Mouse (Mus musculus) kidney, postnatal 0 days (tissue): Measurements from ENCODE around the gene Zfp579. TPM values are rescaled to one million over a fixed set of nuclear protein-coding genes. Genes with fewer than 3 reads are reported as not detected.
A peak's percentile ranks its signal among the peaks of the same experiment; 100 is the strongest.
"Not testable (repeated sequence)": the region's sequence is repeated elsewhere in the genome, so short reads cannot be mapped to it uniquely, and the experiment has no call there.

Experiments used
- ATAC-seq: fragments of 200-750 bp; cut with Nextera tagmentation; replicated peaks from 2 replicates; pipeline ENCODE4 v1.8.0; 2017; ENCODE audit warnings: low read depth, moderate number of reproducible peaks, moderate TSS enrichment, moderate library complexity; ENCODE audit not compliant: low FRiP score
- DNase-seq: peaks from one replicate; pipeline ENCODE4 v3.0.0-alpha.2; 2016; ENCODE audit warnings: low spot score
- H3K27ac ChIP-seq: fragments of 300-500 bp; sonication (generic); 2 replicates; pipeline ENCODE4 v1.5.1; 2014; ENCODE audit warnings: mild to moderate bottlenecking
- H3K27me3 ChIP-seq: fragments of 300-500 bp; sonication (generic); 2 replicates; pipeline ENCODE4 v1.6.1; 2014; ENCODE audit warnings: low read length, mixed read lengths; ENCODE audit not compliant: insufficient read depth
- H3K36me3 ChIP-seq: fragments of 300-500 bp; sonication (generic); 2 replicates; pipeline ENCODE4 v1.6.1; 2014; ENCODE audit warnings: low read length, mixed read lengths; ENCODE audit not compliant: insufficient read depth
- H3K4me1 ChIP-seq: fragments of 300-500 bp; sonication (generic); replicated peaks from 2 replicates; pipeline ENCODE4 v1.6.1; 2014; ENCODE audit warnings: antibody characterized with exemption, low read length, mixed read lengths; ENCODE audit not compliant: insufficient read depth
- H3K4me2 ChIP-seq: fragments of 300-500 bp; sonication (generic); 2 replicates; pipeline ENCODE4 v1.6.1; 2014; ENCODE audit warnings: mild to moderate bottlenecking, low read length, moderate library complexity, mixed read lengths
- H3K4me3 ChIP-seq: fragments of 300-500 bp; sonication (generic); replicated peaks from 2 replicates; pipeline ENCODE4 v1.5.1; 2014; ENCODE audit warnings: low read depth, low read length
- H3K9ac ChIP-seq: fragments of 300-500 bp; sonication (generic); 2 replicates; pipeline ENCODE4 v1.6.1; 2014; ENCODE audit warnings: low read depth, low read length
- H3K9me3 ChIP-seq: fragments of 300-500 bp; sonication (generic); replicated peaks from 2 replicates; pipeline ENCODE4 v1.6.1; 2016; ENCODE audit warnings: low read length, inconsistent platforms, mixed read lengths
- CTCF ChIP-seq: IDR thresholded peaks from 2 replicates; pipeline ENCODE4 v1.5.1; 2016; ENCODE audit warnings: antibody characterized with exemption, low read depth, mild to moderate bottlenecking, moderate library complexity
- WGBS: fragments of 180-500 bp; shearing (Covaris S2); extraction: QIAGEN DNeasy Blood & Tissue Kit; methylation state at CpG from one replicate; pipeline ENCODE4 v1.1.7; 2014; 5-methylcytosine and 5-hydroxymethylcytosine counted together
- polyA plus RNA-seq: library from polyadenylated mRNA; unstranded; fragments of >200 nt; fragmentation: Nextera tagmentation; extraction: Ambion mirVana; gene quantifications from 2 replicates; pipeline ENCODE4 v1.2.1, GENCODE M21; 2015

The Zfp579 gene
- polyA plus RNA-seq, 1 experiment from 2014 or later = 21.3 TPM

- no peak overlapping the region for H3K4me2 ChIP-seq
- no peak for ATAC-seq
- DNase-seq = no peak
- H3K27ac ChIP-seq = no peak overlapping the region
- H3K9ac ChIP-seq = no peak overlapping the region
- H3K4me3 ChIP-seq = no peak overlapping the region
- 91% methylated on average over 27 of the region's 27 CpGs for WGBS
- no peaks in the 10 kb centered on the region for H3K27me3 ChIP-seq
- no peaks in the 10 kb centered on the region for H3K9me3 ChIP-seq
- 0 out of 2 replicates have a peak, but pooled peaks cover 4% of the 10 kb centered on the region for H3K4me1 ChIP-seq
- TF ChIP-seq CTCF = no peak
- H3K36me3 ChIP-seq = peaks cover 48% of the 10 kb centered on the region
These were observed 16.9 kb upstream of the Zfp579 start for GRCm38 (mm10) chr7:5012681-5013513.

GRCm38 (mm10) chr7:5008229-5008628 lies 12.3 kb upstream of the Zfp579 start:
- Histone ChIP-seq H3K4me3 (no peak overlapping the region), H3K9ac (no peak overlapping the region), H3K36me3 (peaks cover 57% of the 10 kb centered on the region), H3K4me2 (no peak overlapping the region), H3K27me3 (no peaks in the 10 kb centered on the region), H3K27ac (no peak overlapping the region), H3K4me1 (no peaks in the 10 kb centered on the region), H3K9me3 (no peaks in the 10 kb centered on the region)
- WGBS = 95% methylated on average over 26 of the region's 26 CpGs
- no peak for ATAC-seq
- TF ChIP-seq CTCF = no peak
- no peak for DNase-seq

- not testable (repeated sequence) for DNase-seq, H3K27ac ChIP-seq, H3K9me3 ChIP-seq, H3K36me3 ChIP-seq, H3K9ac ChIP-seq, H3K4me3 ChIP-seq, H3K27me3 ChIP-seq, H3K4me2 ChIP-seq, ATAC-seq, H3K4me1 ChIP-seq
- 71% methylated on average over 8 of the region's 8 CpGs for WGBS
These were observed 6.9 kb upstream of the Zfp579 start for GRCm38 (mm10) chr7:5002876-5003275.

GRCm38 (mm10) chr7:4999876-5000275 lies 3.9 kb upstream of the Zfp579 start:
- H3K9me3 ChIP-seq = no peaks in the 10 kb centered on the region
- H3K27me3 ChIP-seq = no peaks in the 10 kb centered on the region
- ATAC-seq (no peak), DNase-seq (peak; percentile 17)
- H3K9ac ChIP-seq = no peak overlapping the region
- H3K36me3 ChIP-seq = no peaks in the 10 kb centered on the region
- TF ChIP-seq CTCF = peak; percentile 47; the same call in 1 of the 2 replicates
- H3K4me1 ChIP-seq = peaks cover 5% of the 10 kb centered on the region
- no peak overlapping the region for H3K27ac ChIP-seq
- H3K4me2 ChIP-seq = no peak overlapping the region
- WGBS = 72% methylated on average over 2 of the region's 2 CpGs
- no peak overlapping the region for H3K4me3 ChIP-seq

- peaks cover 17% of the 10 kb centered on the region for H3K36me3 ChIP-seq
- TF ChIP-seq CTCF = no peak
- 0 out of 2 replicates have a peak overlapping the region, but pooled peaks have one; percentile 92 for H3K9ac ChIP-seq
- peaks cover 5% of the 10 kb centered on the region for H3K4me1 ChIP-seq
- ATAC-seq = no peak
- no peaks in the 10 kb centered on the region; the same call in 1 of the 2 replicates for H3K9me3 ChIP-seq
- peak; percentile 6 for DNase-seq
- H3K4me2 ChIP-seq = peak overlapping the region; percentile 92
- H3K27ac ChIP-seq = no peak overlapping the region
- no peaks in the 10 kb centered on the region for H3K27me3 ChIP-seq
- WGBS = 54% methylated on average over 6 of the region's 8 CpGs
- peak overlapping the region; percentile 87; the same call in 1 of the 2 replicates for H3K4me3 ChIP-seq
These were observed 976 bp upstream of the Zfp579 start for GRCm38 (mm10) chr7:4996934-4997333.

- Histone ChIP-seq H3K27me3 (no peaks in the 10 kb centered on the region), H3K4me3 (peak overlapping the region; percentile 87), H3K27ac (peak overlapping the region; percentile 70), H3K9me3 (no peaks in the 10 kb centered on the region; the same call in 1 of the 2 replicates), H3K36me3 (peaks cover 17% of the 10 kb centered on the region), H3K4me1 (peaks cover 5% of the 10 kb centered on the region), H3K9ac (peak overlapping the region; percentile 92), H3K4me2 (peak overlapping the region; percentile 92)
- DNase-seq = no peak
- 5% methylated on average over 18 of the region's 19 CpGs for WGBS
- no peak; the same call in none of the 2 replicates for ATAC-seq
- TF ChIP-seq CTCF = no peak
These were observed 523 bp downstream of the Zfp579 start for GRCm38 (mm10) chr7:4995268-4996002.
